Mouse (Mus musculus) adrenal gland, postnatal 36 days (tissue): ENCODE data around the gene Wfikkn1. TPM values are rescaled to one million over a fixed set of nuclear protein-coding genes. Genes with fewer than 3 reads are reported as not detected.

Experiments
- DNase-seq, 2 experiments: peaks; one replicate each; pipeline ENCODE4 v3.0.0; 2021; ENCODE audit warnings: mixed read lengths in 1 of 2
- long read RNA-seq, 2 experiments: library from polyadenylated mRNA; stranded (forward); transcript quantifications; one replicate each; pipeline ENCODE4 v2.0.0; 2021; ENCODE audit warnings: borderline sequencing depth in 2 of 2
- total RNA-seq, 2 experiments: library from RNA; stranded (reverse); gene quantifications; 2 replicates each; pipeline ENCODE4 v1.2.3; 2021

The Wfikkn1 gene
- 1 to 10 TPM in 1 of 2 experiments, under 1 TPM in 1; 0.99 to 1.2 TPM for total RNA-seq
- long read RNA-seq, experiment 1, partial matches to known transcripts = 0 of 1 reads
- long read RNA-seq, experiment 1, other reads (novel, unspliced or antisense) = 1 of 1 reads
- long read RNA-seq, experiment 2 = 0 reads

DNA sequence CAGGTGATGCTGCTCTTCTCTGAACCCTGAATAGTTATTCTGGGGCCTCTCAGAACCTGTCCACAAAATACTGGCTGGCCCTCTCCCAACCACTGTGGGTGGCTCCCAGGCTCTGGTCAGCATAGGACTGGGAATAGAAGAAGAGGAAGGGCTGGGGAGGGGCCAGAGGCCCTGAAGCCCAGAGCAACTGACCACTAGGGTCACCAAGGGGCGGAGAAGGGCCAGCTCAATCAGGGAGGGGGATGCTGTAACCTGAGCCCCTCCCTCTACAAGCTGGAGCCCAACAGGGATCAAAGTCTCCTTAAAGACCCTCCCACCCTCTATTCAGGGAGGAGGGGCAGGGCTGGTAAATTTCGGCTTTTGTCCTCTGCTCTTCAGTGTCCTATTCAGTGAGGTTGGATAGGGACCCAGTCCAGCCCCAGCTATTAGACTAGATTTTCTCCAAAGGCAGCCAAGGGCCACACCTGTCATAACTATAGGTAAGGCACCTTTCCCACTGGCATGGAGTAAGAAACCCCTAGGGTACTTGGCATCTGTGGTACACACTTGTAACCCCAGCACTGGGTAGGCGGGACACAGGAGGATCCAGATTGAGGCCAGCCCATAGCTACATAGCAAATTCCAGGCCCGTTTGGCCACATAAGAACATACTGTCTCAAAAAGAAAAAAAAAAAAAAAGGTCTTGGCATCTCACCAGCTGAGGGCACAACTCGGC, at the start of gene Wfikkn1:
Gene Wfikkn1 (minus strand): TSS at position 663 of the 715 bp plus-strand sequence.
- peak in 1 of 2 experiments; percentile 4 for DNase-seq

DNA sequence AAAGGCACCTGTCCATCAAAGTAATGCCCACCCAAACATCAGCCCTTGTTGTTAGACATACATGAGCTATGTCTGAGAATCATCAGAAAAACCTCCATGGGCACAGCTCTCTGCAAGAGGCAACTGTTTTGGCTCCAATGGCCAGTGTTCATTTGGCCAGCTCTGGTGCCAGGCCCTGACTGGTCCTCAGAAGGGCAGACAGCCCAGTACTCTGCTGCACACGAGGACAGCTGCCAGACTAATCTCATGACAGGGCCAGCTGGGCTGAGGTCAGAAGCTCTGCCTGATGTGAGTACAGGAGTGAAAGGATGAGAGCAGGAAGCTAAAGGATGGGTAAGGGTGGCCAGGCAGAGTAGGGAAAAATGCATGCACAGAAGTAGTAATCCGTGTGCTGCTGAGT, 44.7 kb upstream of the Wfikkn1 start:
- peak; percentile 50 to 56 for DNase-seq

DNA sequence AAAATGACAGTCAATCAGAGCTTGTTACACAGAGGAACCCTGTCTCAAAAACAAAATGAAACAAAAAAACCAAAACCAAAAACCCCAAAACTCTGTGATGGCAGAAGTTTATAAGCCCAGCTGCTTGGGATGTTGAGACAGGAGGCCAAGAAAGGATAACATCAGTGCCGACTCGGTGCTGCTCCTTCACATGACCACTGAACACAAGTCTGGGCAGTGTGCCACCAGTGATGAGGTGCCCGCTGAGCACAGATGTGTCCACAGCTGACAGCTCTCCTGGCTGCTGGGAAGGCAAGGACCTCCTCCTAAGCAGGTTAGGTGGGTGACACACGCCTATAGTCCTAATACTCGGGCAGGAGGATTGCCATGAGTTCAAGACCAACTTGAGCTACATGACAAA, 41.5 kb upstream of the Wfikkn1 start:
- no peak for DNase-seq

DNA sequence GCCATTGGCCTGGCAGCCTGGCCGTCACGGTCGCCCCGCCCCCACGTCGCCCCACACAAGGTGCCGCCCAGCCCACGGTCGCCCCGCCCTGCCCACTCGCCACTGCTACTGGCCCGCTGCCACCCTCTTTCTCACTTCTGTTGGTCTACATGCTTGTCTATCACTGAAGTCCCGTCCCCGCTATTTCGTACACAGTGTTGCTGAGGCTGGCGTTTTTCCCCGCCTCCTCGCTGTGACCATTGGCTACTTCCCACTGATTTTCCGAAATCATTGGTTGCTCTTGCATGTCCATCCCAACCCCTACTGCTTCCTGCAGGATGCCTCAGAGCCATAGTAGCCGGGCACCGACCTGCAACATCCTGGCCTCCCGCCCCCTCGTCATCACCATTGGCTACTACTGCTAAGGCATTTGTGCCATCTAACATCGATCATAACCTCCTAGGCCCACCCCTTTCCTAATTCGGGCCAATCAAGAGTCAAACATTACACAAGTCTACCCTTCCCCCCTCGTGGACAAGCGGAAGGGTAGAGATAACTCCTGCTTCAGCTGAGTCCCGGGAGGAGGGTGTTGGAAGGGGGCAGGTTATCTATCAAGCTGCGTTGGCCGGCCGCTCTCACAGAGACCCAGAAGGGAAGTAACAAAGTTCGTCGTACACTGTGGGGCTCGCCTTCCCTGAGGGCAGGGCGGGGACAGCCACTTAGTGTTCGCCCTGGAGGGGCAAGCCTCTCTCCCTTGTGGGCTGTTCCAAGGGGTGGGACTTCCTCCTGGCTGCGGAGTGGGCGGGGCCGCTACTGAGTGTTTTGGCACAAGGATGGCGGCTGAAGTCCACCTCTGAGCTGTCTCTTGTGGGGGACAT, 39.4 kb upstream of the Wfikkn1 start:
- peak; percentile 100 for DNase-seq

DNA sequence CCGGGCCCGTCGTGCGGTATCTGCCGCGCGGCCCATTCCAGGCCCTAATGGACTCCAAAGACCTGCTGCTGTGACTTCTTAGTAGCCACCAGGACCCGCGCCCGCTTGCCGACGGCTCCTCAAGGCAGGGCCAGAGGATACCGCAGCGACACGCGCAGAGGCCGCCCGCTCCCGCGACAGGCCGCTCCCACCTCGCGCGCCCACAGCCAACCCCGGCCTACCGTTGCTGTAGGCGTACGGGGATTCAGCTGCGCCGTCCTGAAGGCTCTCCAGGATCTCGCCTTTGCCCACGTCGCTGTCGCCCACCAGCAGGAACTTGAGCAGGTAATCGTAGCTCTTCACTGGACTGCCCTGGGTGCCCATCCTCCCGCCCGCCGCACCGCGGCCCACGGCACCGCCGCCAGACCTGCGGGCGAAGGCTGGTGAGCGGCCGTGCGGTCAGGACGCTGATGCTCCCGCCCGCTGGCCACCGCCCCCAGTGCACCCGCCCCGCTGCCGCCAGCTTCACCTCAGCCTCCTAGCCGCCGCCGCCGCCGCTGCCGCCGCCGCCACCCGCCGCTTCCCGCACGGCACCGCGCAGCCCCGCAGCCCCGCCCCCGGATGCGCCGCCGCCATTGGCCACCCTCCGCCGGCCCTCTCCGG, 38.6 kb upstream of the Wfikkn1 start, which contains the start of gene Rab40c:
Gene Rab40c (minus strand): TSS at position 584 of the 642 bp plus-strand sequence.
- peak; percentile 54 to 64 for DNase-seq

DNA sequence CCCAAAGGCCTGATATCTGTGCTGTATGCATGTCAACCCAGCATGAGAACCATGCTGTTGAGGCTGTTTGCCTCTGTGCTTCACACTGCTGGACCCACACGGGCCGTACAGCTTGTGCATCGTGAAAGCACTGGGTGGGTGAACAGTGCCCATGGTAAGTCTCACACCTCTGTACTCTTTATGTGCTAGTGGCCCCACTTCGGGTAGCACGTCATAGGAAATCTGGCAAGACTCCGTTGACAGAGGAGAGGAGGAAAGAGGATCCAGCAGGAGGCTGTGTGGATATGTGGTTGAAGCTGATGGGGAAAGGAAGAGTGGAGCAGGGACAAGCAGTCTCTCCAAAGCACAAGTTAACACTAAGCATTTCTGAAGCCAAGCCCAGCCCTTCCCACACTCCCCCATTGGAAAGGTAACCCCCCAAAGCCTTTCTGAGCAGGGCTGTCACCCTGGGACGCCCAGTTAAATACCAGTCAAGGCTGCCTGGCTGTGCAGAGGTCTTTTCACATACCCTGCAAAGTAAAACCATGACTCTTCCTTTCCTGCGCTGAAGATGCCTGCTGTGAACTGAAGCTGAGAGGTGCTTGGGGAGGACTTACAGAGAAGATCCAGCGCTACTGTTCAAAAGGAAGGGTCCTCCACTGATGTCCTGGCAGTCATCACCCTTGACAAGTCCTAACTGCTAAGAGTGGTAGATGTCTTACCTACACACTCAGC, 37.5 kb upstream of the Wfikkn1 start:
- no peak for DNase-seq

DNA sequence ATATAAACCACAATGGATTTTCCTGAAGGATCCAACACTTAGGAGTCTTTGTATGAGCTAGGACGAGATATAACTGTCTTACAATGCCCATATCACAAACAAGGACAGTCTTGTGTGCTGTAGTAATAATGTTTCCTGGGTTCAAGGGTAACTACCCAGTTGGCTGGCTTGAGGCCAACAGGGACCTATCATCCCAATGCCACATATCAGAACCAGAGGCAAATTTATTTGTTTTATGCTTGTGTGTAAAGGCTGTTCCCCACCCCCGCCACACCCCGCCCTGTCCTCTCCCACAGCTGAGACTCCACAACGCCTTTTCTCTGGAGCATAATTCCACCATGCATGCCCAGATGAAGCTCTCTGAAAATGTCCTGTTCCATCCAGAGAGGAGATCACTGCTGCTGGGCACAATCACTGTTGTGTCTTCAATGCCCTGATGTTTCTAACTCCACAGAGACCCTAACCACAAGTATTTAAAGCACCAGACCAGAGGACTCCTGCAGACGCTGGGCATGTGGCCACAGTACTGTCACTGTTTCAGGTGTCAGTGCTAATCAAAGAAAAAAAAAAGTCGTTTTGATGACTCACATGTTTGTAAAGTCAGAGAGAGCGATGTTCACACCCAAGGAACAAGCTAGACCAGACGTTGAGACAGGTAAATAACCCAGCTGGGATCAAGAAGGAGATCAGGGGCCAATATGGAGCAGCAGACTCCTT, 36.4 kb upstream of the Wfikkn1 start:
- peak; percentile 77 to 83 for DNase-seq

DNA sequence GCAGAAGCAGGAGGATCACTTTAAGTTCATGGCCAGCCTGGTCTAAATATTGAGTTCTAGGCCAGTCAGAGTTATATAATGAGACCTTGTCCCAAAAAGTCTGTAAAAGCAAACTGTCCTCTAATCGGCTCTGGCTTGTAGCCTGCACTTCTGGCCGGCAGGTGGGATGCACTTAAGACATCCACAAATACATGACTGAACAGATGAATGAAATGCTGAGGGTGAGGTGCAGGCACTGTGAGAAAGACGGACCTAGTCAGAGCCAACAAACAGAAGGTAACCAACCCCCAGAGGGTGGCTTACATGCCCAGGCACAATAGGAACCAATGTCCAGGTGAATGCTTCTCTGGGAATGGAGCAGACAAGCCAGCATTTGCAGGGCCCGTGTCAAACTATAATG, 33.6 kb upstream of the Wfikkn1 start:
- DNase-seq = no peak

DNA sequence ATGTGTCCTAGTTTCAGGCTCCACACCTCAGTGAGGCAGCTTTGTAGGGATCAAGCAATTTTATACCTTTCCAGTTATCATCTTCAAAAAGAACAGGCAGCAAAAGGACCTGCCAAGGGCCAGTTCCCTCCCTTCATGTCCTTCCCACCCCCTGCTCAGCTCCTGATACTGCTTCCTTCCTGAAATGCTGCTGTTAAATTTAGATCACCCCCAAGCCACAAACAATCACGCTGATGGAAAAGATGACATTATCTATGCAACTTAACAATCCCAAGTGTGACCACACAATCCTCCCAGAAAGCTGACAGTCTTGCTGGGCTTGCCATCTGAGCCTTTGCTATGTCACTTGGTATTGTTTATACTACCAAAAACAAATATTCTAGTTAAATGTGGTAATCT, 33.2 kb upstream of the Wfikkn1 start:
- no peak for DNase-seq

DNA sequence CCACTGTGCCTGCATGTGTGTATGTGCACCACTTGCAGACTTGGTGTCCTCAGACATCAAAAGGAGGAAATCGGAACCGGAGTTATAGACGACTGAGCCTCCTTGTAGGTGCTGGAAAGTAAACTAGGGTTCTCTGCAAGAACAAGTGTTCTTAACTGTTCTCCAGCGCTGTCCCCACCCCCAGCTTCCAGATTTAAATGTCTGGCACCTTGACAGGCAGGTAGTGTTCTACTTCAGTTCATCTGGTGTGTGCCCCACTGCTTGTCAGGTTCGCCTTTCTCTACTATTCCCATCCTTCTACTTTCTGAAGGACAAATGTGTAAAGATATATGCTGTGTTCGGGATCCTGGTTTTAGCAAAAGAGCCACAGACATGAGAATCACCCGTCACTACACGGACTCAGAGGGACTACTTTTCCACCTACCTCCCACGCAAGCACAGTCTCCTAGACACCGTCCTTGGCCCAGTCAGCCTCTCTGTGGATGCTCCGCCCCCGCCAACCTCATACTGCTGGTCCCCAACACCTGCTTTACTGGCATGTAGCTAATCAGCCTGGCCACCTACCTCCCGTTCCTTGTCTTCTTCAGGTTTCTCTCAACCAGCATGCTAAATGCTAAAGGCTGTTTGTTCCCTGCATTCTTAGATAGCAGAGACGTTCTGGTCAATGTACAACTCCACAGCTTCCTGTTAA, 32.7 kb upstream of the Wfikkn1 start:
- peak; percentile 74 to 75 for DNase-seq

DNA sequence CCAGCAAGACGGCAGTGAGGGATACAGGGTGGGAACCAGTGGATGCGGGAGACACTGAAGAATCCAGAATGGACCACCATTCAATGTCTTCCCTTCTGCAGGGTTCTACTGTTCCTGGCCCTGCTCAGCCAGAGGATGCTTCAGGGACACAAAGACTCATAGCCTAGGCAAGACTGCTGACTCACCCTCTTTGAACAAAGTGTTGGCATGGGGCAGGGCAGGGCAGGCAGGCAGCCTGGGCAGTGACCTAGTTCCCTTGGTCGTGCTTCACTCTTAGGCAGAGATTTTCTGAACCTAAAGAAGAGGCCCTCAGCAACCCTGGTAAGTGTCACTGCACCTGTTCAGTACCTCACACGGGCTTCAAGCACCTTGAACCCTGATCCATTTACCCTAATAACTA, 31.2 kb upstream of the Wfikkn1 start:
- DNase-seq = peak; percentile 81 to 86

DNA sequence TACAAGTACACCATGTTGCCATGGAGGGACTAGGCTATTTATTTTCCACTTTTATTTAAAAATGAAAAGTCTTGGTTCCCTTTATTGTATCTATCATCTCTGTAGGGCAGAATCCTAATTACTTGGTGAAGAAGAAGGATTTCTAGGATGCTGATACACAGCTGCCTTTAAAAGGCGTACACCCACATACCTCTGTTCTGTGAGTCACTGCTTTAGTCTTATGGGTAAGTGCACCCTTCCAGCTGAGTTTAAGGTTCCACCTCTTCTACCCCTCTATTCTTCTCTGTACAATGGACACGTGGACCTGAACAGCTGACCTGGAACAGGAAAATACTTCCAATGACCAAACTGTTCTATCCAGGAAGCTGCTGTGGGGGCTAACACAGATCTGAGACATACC, 27.0 kb upstream of the Wfikkn1 start:
- no peak for DNase-seq

DNA sequence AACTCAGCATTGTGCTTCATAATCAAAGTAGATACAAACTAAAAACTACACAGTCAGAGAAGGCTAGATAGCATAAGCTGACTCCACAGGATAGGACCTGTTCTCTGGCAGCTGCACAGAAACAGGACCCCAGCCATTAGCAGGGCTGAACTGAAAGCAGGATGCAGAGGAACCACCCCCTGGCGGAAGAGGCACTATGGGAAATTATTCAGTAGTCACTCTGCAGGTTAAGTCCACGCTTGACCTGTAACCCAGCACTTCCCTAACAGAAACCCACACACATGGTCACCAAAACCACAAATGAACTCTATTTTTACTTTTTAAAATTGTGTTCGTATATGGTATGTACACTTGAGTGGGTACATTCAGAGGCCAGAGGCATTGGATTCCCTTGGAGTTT, 22.4 kb upstream of the Wfikkn1 start:
- DNase-seq = no peak

DNA sequence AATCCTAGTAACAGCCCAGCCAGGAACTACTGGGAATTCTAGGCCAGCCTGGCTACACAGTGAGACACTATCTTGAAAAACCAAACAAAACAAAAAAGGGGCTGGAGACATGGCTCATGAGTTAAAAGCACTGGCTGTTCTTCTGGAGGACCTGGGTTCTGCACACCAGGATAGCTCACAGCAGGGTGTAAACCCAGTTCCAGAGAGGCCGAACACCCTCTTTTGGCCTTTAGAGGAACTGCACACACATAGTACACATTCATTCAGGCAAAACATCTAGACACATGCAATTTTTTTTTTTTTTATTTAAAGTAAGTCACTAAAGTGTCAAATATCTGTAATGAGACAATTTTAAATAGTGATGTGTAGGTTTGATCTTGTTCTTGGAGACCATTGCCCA, 19.5 kb upstream of the Wfikkn1 start:
- no peak for DNase-seq

DNA sequence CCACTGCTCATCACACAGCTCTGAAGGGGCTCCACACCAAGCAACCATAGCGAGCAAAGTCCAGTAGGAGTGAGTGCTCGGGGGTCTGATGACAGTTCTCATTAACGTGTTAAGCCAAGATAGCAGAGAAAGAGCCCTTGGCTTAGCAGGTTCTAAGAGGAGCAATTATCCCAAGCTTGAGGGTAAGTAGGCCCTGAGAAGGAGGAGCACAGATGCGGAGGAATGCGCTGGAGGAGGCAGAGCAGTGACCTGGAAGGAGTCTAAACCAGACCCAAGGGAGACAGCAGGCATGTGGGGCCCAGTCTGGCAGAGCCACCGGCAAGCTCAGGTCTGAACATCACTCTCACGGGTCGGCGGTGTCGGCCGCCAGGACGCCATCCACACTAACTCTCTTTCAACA, 15.2 kb upstream of the Wfikkn1 start:
- no peak for DNase-seq

DNA sequence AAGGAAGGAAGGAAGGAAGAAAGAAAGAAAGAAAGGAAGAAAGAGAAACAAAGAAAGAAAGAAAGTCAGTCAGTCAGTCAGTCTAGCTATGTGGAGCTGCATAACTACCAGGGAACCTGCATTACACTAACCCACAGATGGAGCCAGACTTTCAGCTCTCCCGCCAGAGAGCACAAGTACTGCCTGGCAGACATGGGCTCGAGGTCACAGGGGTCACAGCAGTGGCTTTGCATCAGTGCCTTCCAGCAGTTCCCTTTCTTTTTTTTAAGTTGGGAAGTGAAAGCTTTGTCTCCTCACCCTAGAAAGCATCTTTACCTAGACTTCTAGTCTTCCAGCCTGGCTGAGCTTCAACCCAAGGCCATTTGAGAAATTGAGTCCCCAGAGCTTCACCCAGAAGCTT, 14.8 kb upstream of the Wfikkn1 start:
- peak in 1 of 2 experiments; percentile 27 for DNase-seq

DNA sequence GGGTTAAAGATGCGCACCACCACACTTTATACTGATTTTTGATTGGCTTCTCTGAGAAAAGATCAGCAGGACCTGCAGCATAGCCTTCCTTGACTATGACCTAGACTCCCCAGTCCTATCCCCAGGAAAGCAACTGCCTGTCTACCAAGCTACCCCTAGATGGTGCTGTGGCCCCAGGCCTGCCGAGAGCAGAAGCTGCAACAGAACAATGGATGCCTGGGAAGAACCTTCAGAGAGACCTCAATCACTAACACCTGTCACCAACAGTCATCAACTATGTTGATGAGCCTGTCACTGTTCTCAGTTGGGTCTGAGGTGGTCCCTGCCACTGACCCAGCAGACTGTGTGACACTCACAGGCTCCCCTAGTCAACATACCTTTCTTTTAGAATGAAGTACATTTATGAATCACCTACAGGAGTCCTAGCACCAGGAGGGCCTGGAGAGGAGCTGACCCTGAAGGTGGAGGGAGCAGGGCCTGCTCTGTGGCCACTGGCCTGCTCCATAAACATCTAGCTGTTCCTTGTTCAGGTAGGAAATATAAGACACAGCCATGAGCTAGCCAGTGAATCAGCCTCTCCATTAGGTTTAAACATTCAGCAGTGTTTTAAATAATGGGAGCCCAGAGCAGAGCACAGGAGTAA, 13.4 kb upstream of the Wfikkn1 start:
- DNase-seq = peak; percentile 83 to 84

DNA sequence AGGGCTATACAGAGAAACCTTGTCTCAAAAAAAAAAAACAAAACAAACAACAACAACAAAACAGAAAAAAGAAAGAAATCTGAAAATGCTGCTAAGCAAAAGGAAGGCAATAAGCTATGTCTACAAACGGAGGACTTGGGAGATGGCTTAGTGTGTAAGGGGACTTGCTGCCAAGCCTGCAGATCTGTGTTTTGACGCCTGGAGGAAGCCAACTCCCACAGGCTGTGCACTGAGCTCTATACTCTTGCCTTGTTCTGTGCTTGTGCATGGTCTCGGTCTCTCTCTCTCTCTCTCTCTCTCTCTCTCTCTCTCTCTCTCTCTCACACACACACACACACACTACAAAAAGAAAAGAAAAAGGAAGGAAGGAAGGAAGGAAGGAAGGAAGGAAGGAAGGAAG, 8.2 kb upstream of the Wfikkn1 start:
- DNase-seq = no peak

DNA sequence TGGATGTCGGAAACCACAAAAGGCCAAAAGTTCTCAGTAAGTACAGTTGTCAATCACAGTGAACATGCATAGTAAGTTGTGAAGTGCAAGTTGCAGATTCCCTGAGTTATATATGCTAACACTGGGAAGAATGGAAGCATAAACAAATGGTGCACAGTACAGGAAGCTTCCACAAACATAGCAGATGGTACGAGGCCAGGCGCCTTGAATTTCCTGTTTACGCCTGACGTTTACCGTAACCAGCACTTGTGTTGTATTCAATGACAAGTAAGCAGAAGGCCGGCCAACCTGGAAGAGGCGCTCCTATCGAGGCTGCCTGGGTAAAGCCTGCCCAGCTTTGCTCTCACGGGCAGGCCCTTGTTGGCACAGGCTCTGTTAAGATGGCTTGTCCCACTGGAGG, 6.8 kb upstream of the Wfikkn1 start:
- DNase-seq = no peak

DNA sequence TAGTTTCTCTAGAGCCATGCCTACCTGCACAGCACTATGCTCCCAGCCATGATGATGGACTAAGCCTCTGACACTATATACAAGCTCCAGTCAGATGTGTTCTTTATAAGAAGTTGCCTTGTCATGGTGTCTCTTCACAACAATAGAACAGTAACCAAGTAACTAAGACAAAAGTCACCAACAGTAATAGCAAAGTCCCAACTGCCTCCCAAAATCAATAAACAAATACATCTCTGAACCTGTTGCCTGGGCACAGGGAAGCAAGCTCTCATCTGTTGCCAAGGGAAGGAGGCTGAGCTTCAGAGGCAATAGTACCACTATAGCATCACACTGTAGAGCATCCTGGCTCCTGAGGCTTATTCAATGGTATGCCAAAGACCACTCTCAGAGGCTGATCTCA, 6.1 kb upstream of the Wfikkn1 start:
- no peak for DNase-seq
